Mouse (Mus musculus) CH12.LX (cell line): ENCODE measurements at regions not wholly inside any gene's neighbourhood (a gene's known extent, or its start where the extent isn't known, plus 50 kb on each side); places are given as distances from the start of the nearest gene placed in this dataset.

Experiments used
- DNase-seq: peaks from one replicate; pipeline ENCODE4 v3.0.0-alpha.2; 2013; ENCODE audit errors: extremely low read depth
- H3K27ac ChIP-seq: 2 replicates; pipeline ENCODE4 v1.5.1; 2012; ENCODE audit warnings: low read depth, mild to moderate bottlenecking, control low read depth, moderate library complexity; ENCODE audit not compliant: insufficient read depth
- H3K27me3 ChIP-seq: replicated peaks from 2 replicates; pipeline ENCODE3; 2012; ENCODE audit warnings: inconsistent platforms
- H3K36me3 ChIP-seq, 2 experiments: replicated peaks in 1 of 2; 2 replicates each; pipeline versions ENCODE3 to v1.6.1; 2012; ENCODE audit warnings: inconsistent platforms in 1 of 2, low read length in 1 of 2, mild to moderate bottlenecking in 1 of 2, mixed read lengths in 1 of 2, moderate library complexity in 1 of 2; ENCODE audit not compliant: control insufficient read depth in 1 of 2, insufficient read depth in 1 of 2
- H3K4me1 ChIP-seq, 2 experiments: 2 replicates each; pipeline ENCODE4 v1.6.1; 2012; ENCODE audit warnings: inconsistent platforms in 1 of 2, moderate library complexity in 1 of 2; ENCODE audit not compliant: insufficient read depth in 2 of 2, control insufficient read depth in 1 of 2
- H3K4me2 ChIP-seq: 2 replicates; pipeline ENCODE4 v1.6.1; 2012; ENCODE audit warnings: low read depth, mild to moderate bottlenecking, control low read depth; ENCODE audit not compliant: poor library complexity, insufficient read depth, severe bottlenecking
- H3K4me3 ChIP-seq, 3 experiments: fragments of 150-350 bp in 1 of 3; sonication (generic) in 1 of 3; replicated peaks in 1 of 3; 2 replicates each; pipeline versions ENCODE3 to v1.5.1; 2011 to 2012; ENCODE audit warnings: low read depth in 2 of 3, low read length in 2 of 3, mild to moderate bottlenecking in 2 of 3, moderate library complexity in 2 of 3, control low read depth in 1 of 3, improper control_type of control experiment in 1 of 3, inconsistent platforms in 1 of 3, mixed read lengths in 1 of 3; ENCODE audit not compliant: poor library complexity in 1 of 3
- H3K79me2 ChIP-seq: replicated peaks from 2 replicates; pipeline ENCODE4 v1.6.1; 2012; ENCODE audit warnings: mild to moderate bottlenecking, moderate library complexity; ENCODE audit not compliant: control insufficient read depth, poor library complexity, insufficient read depth, severe bottlenecking; ENCODE audit errors: extremely low read depth
- H3K9ac ChIP-seq: 2 replicates; pipeline ENCODE4 v1.6.1; 2012; ENCODE audit warnings: low read depth, mild to moderate bottlenecking, control low read depth, moderate library complexity; ENCODE audit not compliant: insufficient read depth
- H3K9me3 ChIP-seq: replicated peaks from 2 replicates; pipeline ENCODE3; 2012; ENCODE audit warnings: low read length, inconsistent platforms, mixed read lengths
- BHLHE40 ChIP-seq: IDR thresholded peaks from 2 replicates; pipeline ENCODE4 v1.6.1; 2011; ENCODE audit warnings: mild to moderate bottlenecking, low read depth, low read length, improper control_type of control experiment
- CHD1 ChIP-seq: IDR thresholded peaks from 2 replicates; pipeline ENCODE4 v1.6.1; 2012; ENCODE audit warnings: low read depth, low read length, improper control_type of control experiment, inconsistent platforms
- E2F4 ChIP-seq: IDR thresholded peaks from 2 replicates; pipeline ENCODE4 v1.6.1; 2011; ENCODE audit warnings: low read depth, low read length, improper control_type of control experiment; ENCODE audit not compliant: insufficient replicate concordance
- ELF1 ChIP-seq: IDR thresholded peaks from 2 replicates; pipeline ENCODE4 v1.6.1; 2014; ENCODE audit warnings: low read depth, mild to moderate bottlenecking, inconsistent platforms, low read length, improper control_type of control experiment
- ETS1 ChIP-seq: conservative IDR thresholded peaks from 2 replicates; pipeline ENCODE4 v1.6.1; 2012; ENCODE audit warnings: low read depth, mild to moderate bottlenecking, inconsistent platforms, low read length, improper control_type of control experiment, moderate library complexity
- GABPA ChIP-seq: IDR thresholded peaks from 2 replicates; pipeline ENCODE4 v1.6.1; 2012; ENCODE audit warnings: low read depth, low read length, improper control_type of control experiment, inconsistent platforms; ENCODE audit not compliant: insufficient replicate concordance
- HCFC1 ChIP-seq: IDR thresholded peaks from 2 replicates; pipeline ENCODE4 v1.6.1; 2012; ENCODE audit warnings: low read depth, mild to moderate bottlenecking, inconsistent platforms, low read length, improper control_type of control experiment
- JUN ChIP-seq: IDR thresholded peaks from 2 replicates; pipeline ENCODE4 v1.6.1; 2011; ENCODE audit warnings: low read depth, mild to moderate bottlenecking, low read length, improper control_type of control experiment, moderate library complexity; ENCODE audit not compliant: insufficient read depth
- KAT2A ChIP-seq: IDR thresholded peaks from 2 replicates; pipeline ENCODE4 v1.6.1; 2012; ENCODE audit warnings: low read length, improper control_type of control experiment, inconsistent platforms; ENCODE audit not compliant: insufficient replicate concordance
- MAX ChIP-seq: IDR thresholded peaks from 2 replicates; pipeline ENCODE4 v1.6.1; 2011; ENCODE audit warnings: low read length, improper control_type of control experiment
- MAZ ChIP-seq: IDR thresholded peaks from 2 replicates; pipeline ENCODE4 v1.6.1; 2012; ENCODE audit warnings: low read depth, mild to moderate bottlenecking, inconsistent platforms, low read length, improper control_type of control experiment, moderate library complexity
- MYC ChIP-seq: IDR thresholded peaks from 2 replicates; pipeline ENCODE4 v1.6.1; 2011; ENCODE audit warnings: low read depth, mild to moderate bottlenecking, improper control_type of control experiment, low read length
- NRF1 ChIP-seq: IDR thresholded peaks from 2 replicates; pipeline ENCODE4 v1.6.1; 2014; ENCODE audit warnings: low read depth, mild to moderate bottlenecking, inconsistent platforms, low read length, improper control_type of control experiment, moderate library complexity
- PAX5 ChIP-seq: IDR thresholded peaks from 2 replicates; pipeline ENCODE4 v1.6.1; 2012; ENCODE audit warnings: low read length, inconsistent platforms, mixed read lengths
- POLR2A ChIP-seq: IDR thresholded peaks from 2 replicates; pipeline ENCODE4 v1.6.1; 2011; ENCODE audit warnings: low read depth, mild to moderate bottlenecking, improper control_type of control experiment, low read length
- POLR2AphosphoS2 ChIP-seq: IDR thresholded peaks from 2 replicates; pipeline ENCODE4 v1.6.1; 2011; ENCODE audit warnings: low read depth, low read length, improper control_type of control experiment
- SIN3A ChIP-seq: IDR thresholded peaks from 2 replicates; pipeline ENCODE4 v1.6.1; 2012; ENCODE audit warnings: low read length, improper control_type of control experiment, inconsistent platforms
- SMC3 ChIP-seq: IDR thresholded peaks from 2 replicates; pipeline ENCODE4 v1.6.1; 2011; ENCODE audit warnings: low read depth, low read length, improper control_type of control experiment
- TBP ChIP-seq: conservative IDR thresholded peaks from 2 replicates; pipeline ENCODE4 v1.6.1; 2011; ENCODE audit warnings: low read depth, low read length, improper control_type of control experiment
- UBTF ChIP-seq: IDR thresholded peaks from 2 replicates; pipeline ENCODE4 v1.6.1; 2012; ENCODE audit warnings: low read depth, mild to moderate bottlenecking, inconsistent platforms, low read length, improper control_type of control experiment, moderate library complexity
- USF1 ChIP-seq: IDR thresholded peaks from 2 replicates; pipeline ENCODE4 v1.6.1; 2014; ENCODE audit warnings: low read depth, mild to moderate bottlenecking, inconsistent platforms, low read length, improper control_type of control experiment
- USF2 ChIP-seq: conservative IDR thresholded peaks from 2 replicates; pipeline ENCODE4 v1.6.1; 2011; ENCODE audit warnings: low read depth, low read length, improper control_type of control experiment
- ZKSCAN1 ChIP-seq: IDR thresholded peaks from 2 replicates; pipeline ENCODE4 v1.6.1; 2012; ENCODE audit warnings: low read depth, inconsistent platforms, low read length, improper control_type of control experiment, borderline replicate concordance
- ZMIZ1 ChIP-seq: IDR thresholded peaks from 2 replicates; pipeline ENCODE4 v1.6.1; 2012; ENCODE audit warnings: low read depth, mild to moderate bottlenecking, inconsistent platforms, low read length, improper control_type of control experiment
- dilution Hi-C: fragments of 300-500 bp; cut with MboI; formaldehyde crosslinking; loops from 2 replicates; pipeline ENCODE4 v1.14.3; 2020; ENCODE audit warnings: low sequenced_read_pairs; ENCODE audit not compliant: extremely low pct_unique_long_range_greater_than_20kb, extremely low pct_ligation_motif_present
- in situ Hi-C: fragments of 300-500 bp; cut with MboI; formaldehyde crosslinking; loops from 3 replicates; pipeline ENCODE4 v1.14.3; 2019; ENCODE audit warnings: low sequenced_read_pairs, low pct_ligation_motif_present, low pct_unique_long_range_greater_than_20kb, mixed read lengths

- no peak overlapping the region for H3K27ac ChIP-seq
- peaks cover 6 to 16% of the 10 kb centered on the region in 2 experiments for H3K4me1 ChIP-seq
- in situ Hi-C loops: no loop called here
- no peak for TF ChIP-seq SMC3
- no peak for TF ChIP-seq GABPA
- no peak for TF ChIP-seq KAT2A
- no peak for TF ChIP-seq USF2
- TF ChIP-seq HCFC1: no peak
- TF ChIP-seq ZKSCAN1: no peak
- TF ChIP-seq NRF1: no peak
- no peak for TF ChIP-seq USF1
- TF ChIP-seq BHLHE40: no peak
- TF ChIP-seq UBTF: no peak
- TF ChIP-seq SIN3A: no peak
- TF ChIP-seq TBP: no peak
- no peak for TF ChIP-seq ETS1
- no peak for TF ChIP-seq MAX
- TF ChIP-seq MYC: no peak
- TF ChIP-seq PAX5: no peak
- TF ChIP-seq, all 38 proteins: peak for 0
- Histone ChIP-seq H3K9ac (no peak overlapping the region), H3K4me2 (no peak overlapping the region), H3K9me3 (no peaks in the 10 kb centered on the region), H3K79me2 (no peaks in the 10 kb centered on the region), H3K4me3 (no peak overlapping the region), H3K36me3 (no peaks in the 10 kb centered on the region), H3K27me3 (peaks cover 8% of the 10 kb centered on the region)
- dilution Hi-C loops: no loop called here
- no peak for DNase-seq
These were observed 80.2 kb downstream of the Dhrs2 start for GRCm38 (mm10) chr14:55301996-55302395.

GRCm38 (mm10) chr14:55313615-55314014, 91.8 kb downstream of the Dhrs2 start:
- in situ Hi-C loops: no loop called here
- Histone ChIP-seq H3K27ac (no peak overlapping the region), H3K27me3 (peaks cover 1% of the 10 kb centered on the region), H3K4me3 (no peak overlapping the region), H3K4me2 (no peak overlapping the region), H3K9ac (no peak overlapping the region), H3K9me3 (no peaks in the 10 kb centered on the region), H3K4me1 (no peaks in the 10 kb centered on the region), H3K79me2 (no peaks in the 10 kb centered on the region), H3K36me3 (no peaks in the 10 kb centered on the region)
- dilution Hi-C loops: no loop called here
- TF ChIP-seq HCFC1 (no peak), POLR2AphosphoS2 (no peak), POLR2A (no peak), ETS1 (no peak), PAX5 (no peak), MAZ (no peak), CHD1 (no peak), ZMIZ1 (no peak), NRF1 (no peak), JUN (no peak), ELF1 (no peak), KAT2A (no peak), E2F4 (no peak)
- DNase-seq: no peak
